Mouse (Mus musculus): ENCODE measurements around the gene Fads3.

Fads3 gene

DNA sequence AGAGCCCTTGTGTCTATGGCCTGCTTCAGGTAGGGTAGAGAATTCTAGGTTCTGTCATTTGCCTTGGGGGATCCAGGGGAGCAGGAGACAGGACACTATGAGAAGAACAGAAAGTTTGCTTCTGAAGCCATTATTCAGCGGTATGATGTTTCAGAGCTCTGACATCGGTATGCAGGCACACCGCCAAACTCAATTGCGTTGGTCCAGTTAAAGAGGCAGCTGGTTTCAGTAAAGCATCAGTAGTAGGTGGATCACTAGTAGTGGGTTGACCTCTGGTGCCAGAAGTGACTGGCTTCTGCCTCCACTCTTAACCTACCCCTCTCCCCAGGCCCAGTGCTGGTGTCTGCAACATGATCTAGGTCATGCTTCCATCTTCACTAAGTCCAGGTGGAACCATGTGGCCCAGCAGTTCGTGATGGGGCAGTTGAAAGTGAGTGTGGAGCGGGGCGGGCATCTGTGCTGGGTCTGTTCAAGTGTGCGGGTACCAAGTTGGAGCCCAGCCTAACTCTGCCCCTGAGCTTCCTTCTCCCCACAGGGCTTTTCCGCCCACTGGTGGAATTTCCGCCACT is 12.4 kb downstream of the Fads3 start:
- no peak for DNase-seq

DNA sequence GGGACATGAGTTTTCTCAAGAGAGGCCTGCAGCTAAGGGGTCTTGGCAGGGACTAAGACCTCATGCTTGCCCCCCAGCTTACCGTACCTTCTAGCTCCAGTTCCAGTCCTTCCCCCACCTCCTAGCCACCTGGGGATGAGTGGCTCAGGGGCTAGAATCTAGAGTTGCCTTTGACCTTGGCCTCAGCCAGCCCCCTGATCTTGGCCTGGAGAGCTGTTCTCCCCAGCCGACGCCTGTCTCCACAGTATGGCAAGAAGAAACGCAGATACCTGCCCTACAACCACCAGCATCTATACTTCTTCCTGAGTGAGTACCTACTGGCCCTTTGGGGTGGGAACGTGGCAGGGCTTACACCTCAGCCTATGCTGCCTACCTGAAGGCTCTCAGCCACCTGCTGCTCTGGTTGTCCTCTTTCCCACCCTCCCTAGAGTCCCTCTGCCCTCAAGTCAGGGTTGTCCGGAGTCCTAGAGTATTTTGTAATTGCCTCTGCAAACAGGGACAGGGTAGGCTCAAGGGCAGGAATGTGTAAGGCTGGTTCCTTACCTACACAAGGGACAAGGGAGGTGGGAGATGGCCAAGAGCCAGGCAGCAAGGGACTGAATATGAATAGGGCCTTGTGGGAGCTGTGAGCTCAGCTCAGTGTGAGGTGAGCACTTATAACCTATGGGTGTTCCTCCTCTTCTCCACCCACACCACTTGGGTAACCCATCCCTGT is 13.1 kb downstream of the Fads3 start:
- DNase-seq: no peak

DNA sequence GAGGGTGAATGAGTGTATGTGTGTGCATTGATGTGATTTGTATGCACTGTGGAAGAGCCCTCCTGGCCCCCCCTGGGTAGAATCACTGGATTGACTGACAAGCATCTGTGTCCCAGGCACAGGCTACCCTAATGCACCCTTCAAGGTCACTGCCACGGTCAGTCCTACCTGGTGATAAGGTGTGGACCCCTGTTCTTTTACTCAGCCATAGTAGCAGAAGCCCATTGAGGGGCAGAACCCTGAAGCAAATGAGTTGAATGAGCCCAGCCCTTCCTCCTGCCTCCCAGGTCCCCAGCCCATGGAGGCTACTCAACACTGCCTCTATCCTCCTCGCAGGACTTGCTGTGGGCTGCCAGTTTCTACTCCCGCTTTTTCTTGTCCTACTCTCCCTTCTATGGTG is 13.9 kb downstream of the Fads3 start:
- DNase-seq: no peak

DNA sequence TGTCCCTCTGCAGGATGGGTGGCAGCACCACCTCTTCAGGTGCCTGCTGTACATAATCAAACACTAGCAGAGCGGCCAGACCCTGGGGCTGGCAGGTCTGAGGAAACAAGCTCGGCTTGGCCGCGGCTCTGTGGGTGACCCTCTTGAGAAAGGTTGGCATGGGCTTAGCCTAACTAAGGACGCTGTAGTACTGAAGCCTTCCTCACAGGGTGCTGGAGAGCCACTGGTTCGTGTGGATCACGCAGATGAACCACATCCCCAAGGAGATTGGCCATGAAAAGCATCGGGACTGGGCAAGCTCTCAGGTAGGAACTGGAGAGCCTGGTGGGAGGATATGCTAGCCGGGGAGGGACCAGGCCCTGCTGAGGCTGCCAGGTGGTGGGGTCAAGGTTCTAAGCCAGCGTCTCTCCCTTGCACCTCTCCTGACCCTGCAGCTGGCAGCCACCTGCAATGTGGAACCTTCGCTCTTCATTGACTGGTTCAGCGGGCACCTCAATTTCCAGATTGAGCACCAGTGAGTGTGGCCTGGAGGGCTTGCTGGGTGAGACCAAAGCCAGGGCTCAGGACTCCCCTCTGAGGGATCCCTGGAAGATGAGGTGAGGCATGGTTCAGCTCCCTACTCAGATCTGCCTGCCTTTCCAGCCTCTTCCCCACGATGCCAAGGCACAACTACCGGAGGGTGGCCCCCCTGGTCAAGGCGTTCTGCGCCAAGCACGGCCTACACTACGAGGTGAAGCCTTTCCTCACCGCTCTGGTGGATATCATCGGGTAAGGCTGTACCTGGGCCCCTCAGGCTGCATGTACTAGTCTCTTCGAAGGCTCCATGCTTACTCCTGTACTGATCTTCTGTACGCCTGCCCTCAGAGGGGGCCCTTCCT is 14.7 kb downstream of the Fads3 start:
- DNase-seq: no peak

DNA sequence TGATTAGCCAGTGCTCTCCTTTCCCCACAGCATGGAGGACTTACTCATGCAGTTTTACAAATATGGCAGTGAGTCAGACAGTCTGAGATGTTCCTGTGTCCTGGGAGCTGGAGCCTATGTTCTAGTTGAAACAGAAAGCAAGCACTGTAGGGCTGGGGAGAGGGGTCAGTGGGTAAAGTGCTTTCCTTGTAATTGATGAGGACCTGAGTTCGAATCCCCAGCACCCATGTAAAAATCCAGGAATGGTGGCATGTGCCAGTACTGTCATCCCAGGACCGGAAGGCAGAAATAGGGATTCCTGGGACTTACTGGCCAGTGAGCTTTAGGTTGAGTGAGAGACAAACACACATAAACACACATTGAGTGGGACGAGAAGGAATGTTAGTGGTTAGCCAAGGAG is 15.3 kb downstream of the Fads3 start:
- no peak for DNase-seq

DNA sequence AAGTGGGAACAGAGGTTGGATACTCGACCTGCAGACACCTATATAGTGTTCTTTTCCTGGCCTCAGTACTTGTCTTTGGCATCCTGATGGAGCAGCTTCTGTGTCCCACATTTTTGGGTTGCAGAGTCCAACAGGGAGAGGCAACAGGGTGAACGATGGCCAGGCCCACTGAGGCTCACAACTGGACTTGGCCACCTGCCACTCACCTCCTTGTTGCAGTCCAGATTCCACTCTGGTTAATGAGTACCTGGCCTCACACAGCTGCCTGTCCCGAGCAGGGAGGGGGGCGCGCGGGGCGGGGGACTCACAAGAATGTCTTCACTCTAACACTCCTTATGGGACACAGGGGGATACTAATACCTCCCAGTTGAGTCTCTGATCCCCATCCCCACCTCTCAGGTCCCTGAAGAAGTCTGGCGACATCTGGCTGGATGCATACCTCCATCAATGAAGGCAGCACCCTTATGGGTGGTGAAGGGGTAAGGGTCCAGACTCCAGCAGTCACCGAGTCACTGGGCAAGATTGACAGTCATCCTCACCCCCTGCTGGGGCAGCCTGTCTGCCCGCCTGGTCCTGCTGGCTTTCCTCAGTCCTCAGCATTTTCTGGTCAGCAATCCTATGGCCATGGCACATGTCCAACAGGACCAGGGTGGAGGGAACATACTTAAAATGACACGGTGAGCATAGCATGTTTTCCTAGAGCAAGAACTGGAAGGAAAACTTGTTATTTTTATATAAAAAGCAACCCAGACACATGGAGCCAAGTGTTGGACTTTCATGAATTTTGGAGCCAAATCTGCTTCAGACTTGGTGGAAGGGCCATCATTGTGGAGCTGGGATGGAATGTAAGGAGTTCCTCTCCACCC is 16.4 kb downstream of the Fads3 start:
- DNase-seq: peak; percentile 63

DNA sequence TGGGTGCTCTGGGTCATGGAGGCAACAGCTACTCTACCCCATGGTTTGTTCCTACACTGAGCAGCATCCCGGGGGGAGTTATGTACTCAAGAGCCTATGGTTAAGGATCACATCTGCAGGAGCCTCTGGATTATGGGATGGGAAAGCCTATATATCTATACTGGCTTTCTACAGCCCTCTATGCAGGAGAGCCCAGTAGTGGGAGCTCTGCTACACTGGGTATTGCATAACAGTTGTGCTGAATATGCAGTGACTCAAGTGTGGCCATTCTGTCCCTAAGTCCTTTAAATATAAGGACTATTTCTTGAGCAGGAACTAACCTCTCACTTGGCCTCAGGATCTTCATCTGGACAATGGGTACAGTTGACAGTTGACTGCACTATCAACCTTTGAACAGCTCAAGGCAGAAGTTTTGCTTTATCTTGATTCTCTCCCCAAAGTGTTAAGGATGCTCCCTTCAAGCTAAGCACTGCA is 17.0 kb downstream of the Fads3 start:
- DNase-seq: no peak

DNA sequence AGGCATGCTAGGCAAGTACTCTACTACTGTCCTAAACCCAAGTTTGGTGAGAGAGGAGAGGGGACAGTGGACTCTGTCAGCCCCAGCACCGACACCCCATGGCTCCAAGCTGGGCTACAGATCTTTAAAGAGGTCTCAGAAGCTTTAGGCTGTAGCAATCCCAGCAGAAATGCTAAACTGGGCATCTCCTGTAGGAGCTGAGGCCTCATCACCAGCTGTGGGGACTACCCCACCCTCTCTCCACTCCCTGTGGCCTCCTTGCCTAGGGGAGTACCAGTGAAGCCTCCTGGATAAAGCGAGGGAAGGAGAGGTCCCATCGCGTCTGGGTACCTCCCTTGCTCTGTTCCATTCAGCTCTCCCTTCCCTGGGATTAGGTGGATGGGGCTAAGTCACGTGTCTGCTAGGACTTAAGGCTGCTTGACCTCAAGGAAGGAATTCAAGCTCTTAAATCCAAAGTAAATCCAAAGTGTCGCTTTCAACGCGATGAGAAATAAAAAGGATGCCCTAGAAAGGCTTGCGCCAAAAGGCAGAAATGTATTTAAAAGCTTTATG is 17.6 kb downstream of the Fads3 start:
- DNase-seq: no peak

DNA sequence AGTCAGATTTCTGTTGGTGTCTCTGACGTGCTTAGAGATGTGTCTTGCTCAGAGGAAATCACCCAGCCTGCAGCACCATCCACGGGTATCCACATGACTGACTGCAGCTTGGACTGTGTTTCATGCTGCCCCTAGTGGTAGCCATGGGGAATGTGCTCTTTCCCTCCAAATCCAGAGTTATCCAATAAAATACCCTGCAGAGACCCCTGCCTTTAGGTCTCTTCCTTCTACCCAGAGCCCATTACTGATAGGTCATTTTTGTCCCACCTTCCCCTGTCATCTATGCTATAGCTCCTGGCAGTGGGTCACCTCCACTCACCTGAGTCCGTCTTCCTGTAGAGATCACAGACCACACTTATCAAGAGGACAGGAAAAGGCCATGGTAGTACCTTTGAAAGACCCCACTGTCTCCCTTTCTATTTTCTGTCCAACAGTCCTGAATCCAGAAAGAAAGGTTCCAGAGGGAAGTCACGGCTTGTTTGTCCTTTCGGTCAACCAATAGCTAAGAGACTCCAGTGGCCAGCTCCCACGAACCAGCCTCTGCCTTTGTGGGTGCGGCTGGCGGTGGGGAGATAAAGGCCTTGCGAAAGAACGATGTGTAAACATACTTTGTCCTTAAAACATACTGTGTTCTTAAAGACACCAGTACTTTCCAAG is 18.7 kb downstream of the Fads3 start:
- DNase-seq: peak; percentile 80

DNA sequence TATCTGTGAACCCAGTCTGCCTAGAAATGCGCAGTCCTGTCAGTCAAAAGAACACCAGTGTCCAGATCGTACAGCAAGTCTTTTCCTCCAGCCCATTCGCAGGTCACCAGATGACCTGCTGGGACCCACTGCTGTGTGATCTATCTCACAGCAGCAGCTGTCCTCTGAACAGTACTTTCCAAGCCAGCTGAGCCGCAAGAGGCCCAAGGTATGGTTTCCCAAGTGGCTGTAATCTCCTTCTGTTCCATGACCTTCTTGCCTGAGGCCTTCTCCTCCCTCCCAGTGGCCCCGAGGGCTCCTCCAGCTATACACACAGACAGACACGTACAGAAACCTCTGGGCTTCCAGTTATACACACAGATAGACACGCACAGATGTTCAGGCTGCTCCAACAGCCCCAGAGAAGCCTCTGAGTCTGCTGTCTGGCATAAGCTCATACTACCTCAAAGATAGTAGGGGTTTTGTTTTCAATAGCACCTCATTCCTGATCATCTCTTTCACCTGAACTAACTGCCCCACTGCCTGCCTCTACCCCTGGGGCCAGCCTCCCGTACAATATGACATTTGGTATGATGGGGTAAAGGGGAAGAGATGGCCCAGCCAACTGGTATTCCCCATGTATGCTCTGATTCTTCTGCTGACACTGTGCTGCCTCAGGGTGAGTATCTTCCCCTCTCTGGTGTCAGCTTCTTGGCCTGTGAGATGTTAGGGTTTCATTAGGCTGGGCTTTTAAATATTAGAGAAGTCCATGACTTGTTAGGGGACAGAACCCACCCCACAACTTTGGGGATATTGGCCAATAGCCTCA is 19.6 kb downstream of the Fads3 start:
- peak; percentile 36 for DNase-seq

DNA sequence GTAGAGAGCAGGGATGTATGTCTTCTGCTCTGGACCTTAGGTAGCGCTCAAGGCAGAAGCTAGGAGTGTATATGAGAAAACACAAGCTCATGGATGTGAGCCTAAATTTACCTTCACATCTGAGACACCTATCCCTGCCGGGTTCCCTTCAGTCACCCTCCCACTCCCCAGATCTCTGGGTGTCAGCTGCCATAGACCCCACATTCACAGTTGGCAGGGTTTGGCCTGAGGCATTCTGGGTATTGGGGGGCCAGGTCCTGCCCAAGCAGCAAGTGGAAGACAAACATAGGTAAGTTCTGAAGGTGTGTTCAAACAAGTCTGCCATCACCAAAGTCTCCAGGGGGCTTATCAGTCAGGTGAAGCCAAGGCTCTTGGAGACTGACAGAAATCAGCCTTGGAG is 20.3 kb downstream of the Fads3 start:
- no peak for DNase-seq

DNA sequence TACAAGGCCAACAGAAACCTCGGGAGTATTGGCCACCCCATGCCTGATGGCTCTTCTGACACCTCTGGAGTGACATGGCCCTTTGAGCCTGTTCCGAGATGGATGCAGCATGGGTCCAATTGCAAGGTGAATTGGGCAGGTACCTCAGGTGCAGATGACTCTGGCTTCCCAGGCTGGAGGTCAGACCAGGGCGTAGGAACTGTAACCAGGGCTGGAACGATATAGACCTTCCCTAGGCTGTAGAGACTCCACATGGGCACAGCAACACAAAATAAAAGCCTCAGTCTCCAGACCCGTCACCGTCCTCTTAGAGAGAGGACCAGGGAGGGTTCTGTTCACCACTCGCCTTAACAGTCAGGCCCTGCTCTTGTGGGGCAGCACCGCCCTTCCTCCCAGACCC is 20.9 kb downstream of the Fads3 start:
- DNase-seq: no peak

DNA sequence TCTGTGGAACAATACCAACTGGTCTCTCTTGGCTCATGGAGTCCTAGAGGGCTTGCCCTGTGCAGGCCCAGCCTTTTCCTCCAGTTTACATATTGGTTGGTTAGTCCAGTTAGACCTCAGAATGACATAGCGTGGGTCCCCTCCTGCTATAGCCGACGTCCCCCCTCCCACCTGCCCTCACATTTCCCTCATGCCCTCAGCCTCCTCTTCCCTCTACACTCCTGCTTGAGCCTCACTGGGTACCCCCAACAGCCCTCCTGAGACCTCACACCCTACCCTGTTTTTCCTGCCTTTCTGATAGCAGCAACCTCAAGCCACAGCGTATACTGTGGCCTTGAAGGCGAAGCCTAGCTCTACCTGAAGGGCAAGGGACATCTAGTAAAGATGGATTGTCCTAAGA is 21.5 kb downstream of the Fads3 start:
- DNase-seq: no peak

DNA sequence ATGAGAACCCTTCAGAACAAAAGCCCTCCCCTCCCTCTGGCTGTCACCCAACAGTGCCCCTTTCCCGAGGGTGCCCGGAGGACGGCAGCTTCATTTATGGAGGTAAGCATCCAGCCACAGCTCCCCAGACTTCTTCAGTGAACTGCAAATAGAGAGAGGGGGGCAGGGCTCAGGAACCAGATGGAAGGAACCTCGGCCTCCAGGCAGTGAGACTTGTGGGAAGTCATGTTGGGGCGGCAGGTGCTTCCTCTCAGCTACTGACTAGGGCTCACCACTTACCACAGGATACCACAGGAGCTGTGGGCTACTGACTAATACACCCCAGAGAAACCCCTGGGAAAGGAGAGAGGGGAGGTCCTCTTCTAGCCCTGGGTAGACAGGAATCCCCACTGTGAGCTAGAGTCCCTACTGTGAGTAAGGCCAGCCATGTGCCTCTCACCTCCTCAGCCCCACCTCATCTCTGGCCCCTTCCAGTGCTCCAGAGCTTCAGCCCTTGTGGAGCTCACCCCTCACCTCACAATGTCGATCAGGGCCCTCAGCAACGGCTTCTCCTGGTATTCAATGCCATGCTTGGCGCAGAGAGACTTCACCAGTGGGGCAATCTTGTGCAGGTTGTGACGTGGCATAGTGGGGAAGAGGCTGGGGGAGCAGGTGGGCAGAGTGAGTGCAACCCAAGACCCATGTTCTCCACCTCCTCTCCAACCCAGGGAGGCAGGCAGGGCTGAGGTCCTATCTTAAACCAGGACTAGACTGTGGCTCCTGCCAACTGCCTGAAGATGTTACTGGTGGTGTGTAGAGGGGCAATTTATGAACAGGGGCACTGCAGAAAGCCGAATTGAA is 23.0 kb downstream of the Fads3 start:
- DNase-seq: peak; percentile 37

DNA sequence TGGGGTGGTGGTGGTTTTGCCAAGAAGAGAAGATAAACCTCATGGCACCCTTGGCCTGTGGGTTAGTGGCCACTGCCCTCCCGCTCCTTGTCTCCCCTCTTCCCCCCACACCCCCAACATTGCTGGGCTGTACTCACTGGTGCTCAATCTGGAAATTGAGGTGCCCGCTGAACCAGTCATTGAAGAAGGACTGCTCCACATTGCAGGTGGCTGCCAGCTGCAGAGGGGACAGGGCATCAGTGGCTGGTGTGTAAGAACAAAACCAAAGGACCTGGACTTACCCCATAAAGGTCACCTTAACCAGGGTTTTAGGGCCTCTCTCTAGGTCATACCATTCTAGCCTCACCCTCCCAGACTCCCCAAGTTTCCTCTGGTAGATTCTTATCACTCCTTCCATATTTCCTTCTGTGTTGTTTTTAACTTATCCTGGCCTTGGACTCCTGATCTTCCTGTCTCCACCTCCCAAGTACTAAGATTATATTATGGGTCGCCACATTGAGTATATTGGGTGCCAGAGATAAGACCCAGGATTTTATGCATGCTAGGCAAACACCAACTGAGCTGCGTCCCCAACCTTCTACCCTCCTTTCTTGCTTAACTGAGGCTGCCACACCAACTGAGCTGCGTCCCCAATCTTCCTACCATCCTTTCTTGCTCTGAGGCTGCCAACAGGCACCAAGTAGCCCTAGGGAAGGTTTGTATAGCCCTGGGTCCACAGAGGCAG is 24.3 kb downstream of the Fads3 start:
- DNase-seq: no peak

DNA sequence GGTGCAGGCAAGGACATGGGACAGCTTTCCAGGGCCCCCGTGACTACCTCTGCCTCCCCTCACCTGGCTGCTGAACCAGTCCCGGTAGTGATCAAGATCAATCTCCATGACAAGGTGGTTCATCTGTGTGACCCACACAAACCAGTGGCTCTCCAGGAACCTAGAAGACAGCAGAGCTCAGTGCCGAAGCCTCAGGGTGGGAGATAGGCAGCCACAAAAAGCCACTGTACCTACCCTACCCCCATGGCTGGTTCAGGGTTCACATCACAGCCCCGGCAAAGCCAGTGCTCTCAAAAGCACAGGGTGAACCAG is 24.8 kb downstream of the Fads3 start:
- DNase-seq: no peak

DNA sequence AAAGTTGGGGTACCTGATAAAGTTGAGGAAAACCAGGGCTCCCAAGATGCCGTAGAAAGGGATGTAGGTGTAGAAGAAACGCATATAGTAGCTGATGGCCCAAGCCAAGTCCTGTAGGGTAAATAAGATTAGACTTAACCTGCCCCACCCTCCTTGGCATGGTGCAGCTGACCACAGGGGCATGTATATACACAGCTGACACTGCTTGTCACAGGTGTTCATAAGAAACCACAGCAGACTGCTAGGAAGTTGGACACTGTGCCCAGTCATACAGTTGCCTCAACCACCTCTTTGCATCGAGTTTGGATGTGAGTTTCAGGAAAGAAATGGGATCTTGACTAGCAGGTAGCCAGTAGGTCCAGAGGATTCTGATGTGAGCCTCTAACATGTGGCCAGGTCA is 25.1 kb downstream of the Fads3 start:
- DNase-seq: no peak

DNA sequence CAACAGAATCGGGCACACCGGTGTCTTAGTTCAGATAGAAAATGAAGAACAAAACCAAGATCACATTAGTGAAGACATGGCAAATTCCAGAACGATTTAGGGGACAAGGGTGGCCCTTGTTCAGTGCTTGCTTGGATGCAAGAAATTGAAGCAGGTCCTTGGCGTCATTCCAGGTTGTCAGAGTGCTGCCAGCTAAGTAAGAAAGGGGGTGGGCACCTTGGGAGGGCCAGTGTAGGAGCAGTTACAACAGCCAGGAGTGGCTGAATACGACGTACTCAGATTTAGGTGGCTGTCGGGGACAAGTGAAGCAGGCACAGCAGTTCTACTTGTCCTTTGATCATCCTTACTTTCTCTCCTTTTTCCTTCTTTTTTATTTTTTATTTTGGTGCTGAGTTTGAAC is 26.3 kb downstream of the Fads3 start:
- no peak for DNase-seq

DNA sequence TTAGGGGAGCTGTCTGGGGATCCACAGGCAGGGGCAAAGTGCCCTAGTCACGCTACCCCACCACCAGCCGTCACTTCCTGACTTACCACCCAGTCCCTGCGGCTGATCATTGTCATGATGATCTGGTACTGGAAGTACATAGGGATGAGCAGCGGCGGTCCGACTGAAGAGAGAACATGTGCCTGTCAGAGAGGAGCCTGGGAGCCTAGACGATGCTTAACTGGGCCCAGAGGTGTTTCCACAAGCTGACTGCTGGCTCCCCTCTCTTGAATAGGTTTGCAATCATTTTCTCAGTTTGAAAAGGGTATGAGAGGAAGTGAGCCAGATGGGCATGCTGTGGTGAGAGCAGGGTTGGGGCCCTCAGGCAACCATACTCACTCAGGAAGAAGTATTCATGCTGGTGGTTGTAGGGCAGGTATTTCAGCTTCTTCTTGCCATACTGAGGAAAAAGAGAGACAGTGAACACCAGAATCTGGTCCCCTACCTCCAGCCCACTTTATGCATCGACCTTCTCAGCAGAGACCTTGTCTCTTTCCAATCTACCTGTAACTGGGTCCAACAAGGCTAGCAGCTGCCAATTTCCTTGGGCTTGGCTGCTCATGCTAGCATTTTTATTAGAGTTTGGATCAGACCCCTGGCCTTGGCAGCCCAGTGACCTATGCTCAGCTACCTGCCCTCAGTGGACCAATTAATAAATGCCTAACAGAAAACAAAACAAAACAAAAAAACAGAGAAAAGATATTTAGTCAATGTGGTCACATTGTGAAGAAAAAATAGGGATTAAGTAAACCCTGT is 29.0 kb downstream of the Fads3 start:
- DNase-seq: no peak

All from liver (tissue).